Comparison of ENCODE assay signal across 12 mouse cellular contexts in genomic region chrX:164589874-164590273, GRCm38 (mm10).
DNase-seq lines count a peak whose midpoint lies in the region; ATAC-seq and TF ChIP-seq lines count a peak whose summit lies in the region.
"Had no signal": no experiment of that assay in that cellular context is flagged by ENCODE, and none has a peak within 500 bp of the region (broad histone marks: within the 10 kb centered on the region; RNA-seq: fewer than 3 reads in every experiment).

No protein-coding gene starts in this region.

- H3K9me3 ChIP-seq in intestine, embryonic 15.5 days = no peaks in the 10 kb centered on the region
- H3K9me3 ChIP-seq in intestine, postnatal 0 days (ENCODE audit: control insufficient read depth) = no peaks in the 10 kb centered on the region

- 47% methylated on average over 4 of the region's 4 CpGs for WGBS in intestine, embryonic 15.5 days
- WGBS in intestine, postnatal 0 days = 60% methylated on average over 4 of the region's 4 CpGs

- ATAC-seq in intestine, embryonic 15.5 days = no peak
- no peak for ATAC-seq in intestine, postnatal 0 days
- ATAC-seq in frontal cortex, adult (ENCODE audit: low TSS enrichment) = no peak
- ATAC-seq: inflammation-experienced regulatory T-cells, adult 6 months had no signal

- H3K9ac ChIP-seq in intestine, embryonic 15.5 days = no peak overlapping the region
- H3K9ac ChIP-seq in intestine, postnatal 0 days (ENCODE audit: low read depth, low read length) = no peak overlapping the region

- H3K27ac ChIP-seq in intestine, embryonic 15.5 days = 0 out of 2 replicates have a peak overlapping the region, but pooled peaks have one; percentile 13
- no peak overlapping the region for H3K27ac ChIP-seq in intestine, postnatal 0 days (ENCODE audit: low read depth, low read length)
- H3K27ac ChIP-seq: left cerebral cortex, adult 2 months had no signal

- no peak overlapping the region for H3K4me3 ChIP-seq in intestine, embryonic 15.5 days (replicated peaks)
- H3K4me3 ChIP-seq in intestine, postnatal 0 days (ENCODE audit: low read depth, low read length) = no peak overlapping the region
- H3K4me3 ChIP-seq: left cerebral cortex, adult 2 months had no signal

- H3K36me3 ChIP-seq in intestine, embryonic 15.5 days = no peaks in the 10 kb centered on the region
- no peaks in the 10 kb centered on the region for H3K36me3 ChIP-seq in intestine, postnatal 0 days (ENCODE audit: control insufficient read depth, insufficient read depth)

- no peak for TF ChIP-seq CTCF in intestine, postnatal 0 days (IDR thresholded peaks at IDR 0.05; ENCODE audit: low read depth)

- no peaks in the 10 kb centered on the region for H3K4me1 ChIP-seq in intestine, embryonic 15.5 days (replicated peaks)
- H3K4me1 ChIP-seq in intestine, postnatal 0 days (replicated peaks; ENCODE audit: control insufficient read depth, insufficient read depth, low read length) = no peaks in the 10 kb centered on the region

- H3K27me3 ChIP-seq in intestine, embryonic 15.5 days (replicated peaks) = no peaks in the 10 kb centered on the region
- no peaks in the 10 kb centered on the region for H3K27me3 ChIP-seq in intestine, postnatal 0 days (replicated peaks; ENCODE audit: control insufficient read depth, insufficient read depth, low read length)

- peak; percentile 2 for DNase-seq in adrenal gland, postnatal 10 days
- no peak for DNase-seq in adrenal gland, postnatal 25 days
- peak; percentile 1 for DNase-seq in ovary, postnatal 14 days (ENCODE audit: low spot score)
- no peak for DNase-seq in ovary, postnatal 36 days (ENCODE audit: low spot score)
- peak; percentile 4 to 22 for DNase-seq in lung, postnatal 4 days
- DNase-seq: right cerebral cortex, adult 18-20 months had no signal

- no peak overlapping the region for H3K4me2 ChIP-seq in intestine, embryonic 15.5 days (replicated peaks)
- H3K4me2 ChIP-seq in intestine, postnatal 0 days (replicated peaks; ENCODE audit: low read depth) = no peak overlapping the region
- H3K4me2 ChIP-seq: liver, embryonic 11.5 days had no signal

Comparison
In these comparisons a context has a peak if more than half of its experiments do, and no peak if none do; other contexts are left out.
1. DNase-seq: peak in adrenal gland, postnatal 10 days (single experiment), ovary, postnatal 14 days (single experiment) and lung, postnatal 4 days (2 of 2); none in adrenal gland, postnatal 25 days (single experiment) and ovary, postnatal 36 days (single experiment).